Mouse (Mus musculus) stomach, embryonic 16.5 days (tissue): ENCODE measurements around the gene Tigar. TPM values are rescaled to one million over a fixed set of nuclear protein-coding genes. Genes with fewer than 3 reads are reported as not detected.

Experiments used
- ATAC-seq: fragments of 200-750 bp; cut with Nextera tagmentation; 2 replicates; pipeline ENCODE4 v1.8.0; 2017; ENCODE audit warnings: moderate number of reproducible peaks, moderate TSS enrichment; ENCODE audit not compliant: insufficient read depth, low FRiP score
- H3K27ac ChIP-seq: fragments of 300-500 bp; sonication (generic); 2 replicates; pipeline ENCODE4 v1.5.1; 2014; ENCODE audit warnings: low read length
- H3K27me3 ChIP-seq: fragments of 300-500 bp; sonication (generic); 2 replicates; pipeline ENCODE4 v1.6.1; 2014; ENCODE audit warnings: low read length, control low read depth, mixed read lengths; ENCODE audit not compliant: control insufficient read depth, insufficient read depth
- H3K36me3 ChIP-seq: fragments of 300-500 bp; sonication (generic); 2 replicates; pipeline ENCODE4 v1.6.1; 2014; ENCODE audit warnings: low read length; ENCODE audit not compliant: control insufficient read depth, insufficient read depth
- H3K4me1 ChIP-seq: fragments of 300-500 bp; sonication (generic); 2 replicates; pipeline ENCODE4 v1.6.1; 2014; ENCODE audit warnings: low read length, control low read depth, mixed read lengths; ENCODE audit not compliant: control insufficient read depth, insufficient read depth
- H3K4me2 ChIP-seq: fragments of 300-500 bp; sonication (generic); 2 replicates; pipeline ENCODE4 v1.6.1; 2014; ENCODE audit warnings: low read depth, low read length, mixed read lengths
- H3K4me3 ChIP-seq: fragments of 300-500 bp; sonication (generic); replicated peaks from 2 replicates; pipeline ENCODE4 v1.5.1; 2014; ENCODE audit warnings: mild to moderate bottlenecking, low read length
- H3K9ac ChIP-seq: fragments of 300-500 bp; sonication (generic); 2 replicates; pipeline ENCODE4 v1.6.1; 2014; ENCODE audit warnings: low read length
- H3K9me3 ChIP-seq: fragments of 300-500 bp; sonication (generic); replicated peaks from 2 replicates; pipeline ENCODE4 v1.6.1; 2016; ENCODE audit warnings: low read length, control low read depth; ENCODE audit not compliant: control insufficient read depth
- whole genome bisulfite sequencing: fragments of 180-500 bp; shearing (Covaris S2); extraction: QIAGEN DNeasy Blood & Tissue Kit; methylation state at CpG from one replicate; pipeline ENCODE4 v1.1.7; 2014; 5-methylcytosine and 5-hydroxymethylcytosine counted together
- polyA plus RNA-seq: library from polyadenylated mRNA; unstranded; fragments of >200 nt; fragmentation: Nextera tagmentation; extraction: Ambion mirVana; gene quantifications from 2 replicates; pipeline ENCODE4 v1.2.1, GENCODE M21; 2015

Gene Tigar
- polyA plus RNA-seq, 1 experiment from 2014 or later = 4.6 TPM

- Histone ChIP-seq H3K36me3 (peaks cover 37% of the 10 kb centered on the region), H3K4me1 (0 out of 2 replicates have a peak, but pooled peaks cover 2% of the 10 kb centered on the region), H3K4me2 (no peak overlapping the region), H3K27ac (no peak overlapping the region), H3K9me3 (no peaks in the 10 kb centered on the region), H3K9ac (no peak overlapping the region), H3K27me3 (no peaks in the 10 kb centered on the region), H3K4me3 (no peak overlapping the region)
- 89% methylated on average over 14 of the region's 14 CpGs for WGBS
- ATAC-seq = no peak
Observed at GRCm38 (mm10) chr6:127129659-127130058, 20.3 kb upstream of the Tigar start.

GRCm38 (mm10) chr6:127123506-127123905 is 14.1 kb upstream of the Tigar start:
- Histone ChIP-seq H3K9me3 (no peaks in the 10 kb centered on the region), H3K27me3 (no peaks in the 10 kb centered on the region), H3K4me1 (no peaks in the 10 kb centered on the region), H3K36me3 (0 out of 2 replicates have a peak, but pooled peaks cover 9% of the 10 kb centered on the region), H3K27ac (no peak overlapping the region), H3K4me3 (no peak overlapping the region), H3K9ac (no peak overlapping the region), H3K4me2 (no peak overlapping the region)
- WGBS = 75% methylated on average over 7 of the region's 7 CpGs
- ATAC-seq = no peak

- 0 out of 2 replicates have a peak, but pooled peaks cover 9% of the 10 kb centered on the region for H3K36me3 ChIP-seq
- no peak overlapping the region for H3K4me3 ChIP-seq
- ATAC-seq = no peak
- no peaks in the 10 kb centered on the region for H3K9me3 ChIP-seq
- H3K4me1 ChIP-seq = no peaks in the 10 kb centered on the region
- WGBS = 83% methylated on average over 5 of the region's 5 CpGs
- H3K27me3 ChIP-seq = no peaks in the 10 kb centered on the region
- no peak overlapping the region for H3K9ac ChIP-seq
- no peak overlapping the region for H3K4me2 ChIP-seq
- no peak overlapping the region for H3K27ac ChIP-seq
Observed at GRCm38 (mm10) chr6:127122996-127123395, 13.6 kb upstream of the Tigar start.

- H3K27ac ChIP-seq = no peak overlapping the region
- H3K36me3 ChIP-seq = 0 out of 2 replicates have a peak, but pooled peaks cover 5% of the 10 kb centered on the region
- no peaks in the 10 kb centered on the region for H3K4me1 ChIP-seq
- no peaks in the 10 kb centered on the region for H3K27me3 ChIP-seq
- 66% methylated on average over 4 of the region's 4 CpGs for WGBS
- no peaks in the 10 kb centered on the region for H3K9me3 ChIP-seq
- H3K9ac ChIP-seq = no peak overlapping the region
- no peak overlapping the region for H3K4me3 ChIP-seq
- no peak overlapping the region for H3K4me2 ChIP-seq
- peak; percentile 57; the same call in 1 of the 2 replicates for ATAC-seq
Observed at GRCm38 (mm10) chr6:127122221-127122806, 13.0 kb upstream of the Tigar start.

GRCm38 (mm10) chr6:127114753-127115456 is 5.5 kb upstream of the Tigar start:
- Histone ChIP-seq H3K27me3 (no peaks in the 10 kb centered on the region), H3K4me2 (no peak overlapping the region), H3K27ac (no peak overlapping the region), H3K4me1 (0 out of 2 replicates have a peak, but pooled peaks cover under 1% of the 10 kb centered on the region), H3K4me3 (no peak overlapping the region), H3K9me3 (no peaks in the 10 kb centered on the region), H3K36me3 (no peaks in the 10 kb centered on the region), H3K9ac (no peak overlapping the region)
- ATAC-seq = no peak
- 68% methylated on average over 23 of the region's 23 CpGs for whole genome bisulfite sequencing

- 24% methylated on average over 20 of the region's 20 CpGs for WGBS
- Histone ChIP-seq H3K9me3 (no peaks in the 10 kb centered on the region), H3K4me1 (peaks cover 11% of the 10 kb centered on the region; the same call in 1 of the 2 replicates), H3K9ac (peak overlapping the region; percentile 73), H3K27ac (no peak overlapping the region), H3K4me3 (peak overlapping the region; percentile 66), H3K4me2 (peak overlapping the region; percentile 89), H3K27me3 (no peaks in the 10 kb centered on the region), H3K36me3 (no peaks in the 10 kb centered on the region)
- ATAC-seq = no peak
Observed at GRCm38 (mm10) chr6:127108368-127109060, 843 bp downstream of the Tigar start.

GRCm38 (mm10) chr6:127107413-127107812 is 1.9 kb downstream of the Tigar start:
- ATAC-seq = no peak
- Histone ChIP-seq H3K9ac (no peak overlapping the region), H3K9me3 (no peaks in the 10 kb centered on the region), H3K27me3 (no peaks in the 10 kb centered on the region), H3K4me3 (no peak overlapping the region), H3K4me2 (no peak overlapping the region), H3K36me3 (no peaks in the 10 kb centered on the region), H3K27ac (no peak overlapping the region), H3K4me1 (peaks cover 11% of the 10 kb centered on the region; the same call in 1 of the 2 replicates)

- Histone ChIP-seq H3K4me2 (no peak overlapping the region), H3K9me3 (no peaks in the 10 kb centered on the region), H3K27ac (no peak overlapping the region), H3K27me3 (no peaks in the 10 kb centered on the region), H3K4me1 (peaks cover 11% of the 10 kb centered on the region; the same call in 1 of the 2 replicates), H3K36me3 (no peaks in the 10 kb centered on the region), H3K4me3 (no peak overlapping the region), H3K9ac (no peak overlapping the region)
- no peak for ATAC-seq
- 46% methylated on average over 5 of the region's 5 CpGs for WGBS
Observed at GRCm38 (mm10) chr6:127106726-127107125, 2.6 kb downstream of the Tigar start.

- Histone ChIP-seq H3K9me3 (no peaks in the 10 kb centered on the region), H3K36me3 (no peaks in the 10 kb centered on the region), H3K4me1 (peaks cover 11% of the 10 kb centered on the region; the same call in 1 of the 2 replicates), H3K27me3 (no peaks in the 10 kb centered on the region), H3K4me2 (no peak overlapping the region), H3K4me3 (no peak overlapping the region), H3K27ac (no peak overlapping the region), H3K9ac (no peak overlapping the region)
- ATAC-seq = no peak
- 54% methylated on average over 5 of the region's 5 CpGs for WGBS
Observed at GRCm38 (mm10) chr6:127106189-127106588, 3.2 kb downstream of the Tigar start.
